ENCODE assay signal across 8 mouse cellular contexts in genomic region chr2:132292083-132292482, GRCm38 (mm10). TPM values are rescaled to one million over a fixed set of nuclear protein-coding genes. Genes with fewer than 3 reads are reported as not detected.
DNase-seq lines count a peak whose midpoint lies in the region; ATAC-seq lines count a peak whose summit lies in the region.

No protein-coding gene starts in this region.

- no peaks in the 10 kb centered on the region for H3K9me3 ChIP-seq in neural tube, embryonic 12.5 days
- 0 out of 2 replicates have a peak, but pooled peaks cover 1% of the 10 kb centered on the region for H3K9me3 ChIP-seq in neural tube, embryonic 15.5 days (replicated peaks)
- no peaks in the 10 kb centered on the region for H3K9me3 ChIP-seq in heart, embryonic 14.5 days (ENCODE audit: control insufficient read depth, low read length)
- no peaks in the 10 kb centered on the region for H3K9me3 ChIP-seq in midbrain, embryonic 14.5 days (ENCODE audit: control insufficient read depth, low read length)

- peak; percentile 36; the same call in 1 of the 2 replicates for ATAC-seq in neural tube, embryonic 12.5 days (ENCODE audit: low FRiP score, low read depth)
- no peak for ATAC-seq in neural tube, embryonic 15.5 days (ENCODE audit: low FRiP score)
- 0 out of 2 replicates have a peak, but pooled peaks have one; percentile 41 for ATAC-seq in heart, embryonic 14.5 days (ENCODE audit: insufficient number of reproducible peaks, insufficient read depth, low FRiP score, low read depth)
- no peak for ATAC-seq in midbrain, embryonic 14.5 days (ENCODE audit: low FRiP score, low TSS enrichment)

- no peak overlapping the region for H3K9ac ChIP-seq in neural tube, embryonic 12.5 days
- H3K9ac ChIP-seq in neural tube, embryonic 15.5 days (replicated peaks), result no peak overlapping the region
- H3K9ac ChIP-seq in heart, embryonic 14.5 days (ENCODE audit: low read length), result no peak overlapping the region
- H3K9ac ChIP-seq in midbrain, embryonic 14.5 days (replicated peaks; ENCODE audit: low read length), result no peak overlapping the region

- H3K36me3 ChIP-seq in neural tube, embryonic 12.5 days, result peaks cover 26% of the 10 kb centered on the region
- H3K36me3 ChIP-seq in neural tube, embryonic 15.5 days, result peaks cover 23% of the 10 kb centered on the region
- peaks cover 30% of the 10 kb centered on the region for H3K36me3 ChIP-seq in heart, embryonic 14.5 days (ENCODE audit: control insufficient read depth, insufficient read depth, low read length)
- peaks cover 32% of the 10 kb centered on the region for H3K36me3 ChIP-seq in midbrain, embryonic 14.5 days (ENCODE audit: control insufficient read depth, insufficient read depth, low read length)

- DNase-seq in cerebellum, adult 9-11 months, result peak; percentile 82
- DNase-seq in midbrain, embryonic 14.5 days, result peak; percentile 38
- DNase-seq in kidney, adult 9 months, result no peak
- DNase-seq in urinary bladder, postnatal 14 days (ENCODE audit: low spot score), result no peak
- no peak for DNase-seq in embryo, embryonic 10 days (ENCODE audit: low spot score)

- H3K4me2 ChIP-seq in neural tube, embryonic 12.5 days (replicated peaks), result no peak overlapping the region
- H3K4me2 ChIP-seq in neural tube, embryonic 15.5 days, result no peak overlapping the region
- peak overlapping the region; percentile 23 for H3K4me2 ChIP-seq in heart, embryonic 14.5 days (ENCODE audit: low read length)
- H3K4me2 ChIP-seq in midbrain, embryonic 14.5 days (ENCODE audit: low read length), result no peak overlapping the region

- H3K4me3 ChIP-seq in neural tube, embryonic 12.5 days, result no peak overlapping the region
- H3K4me3 ChIP-seq in neural tube, embryonic 15.5 days (replicated peaks), result no peak overlapping the region
- H3K4me3 ChIP-seq in heart, embryonic 14.5 days (ENCODE audit: control insufficient read depth in 1 of 2, insufficient read depth in 1 of 2, low read depth in 1 of 2, low read length in 2 of 2), result no peak overlapping the region
- H3K4me3 ChIP-seq in midbrain, embryonic 14.5 days (replicated peaks; ENCODE audit: low read depth, low read length), result no peak overlapping the region

- H3K27me3 ChIP-seq in neural tube, embryonic 12.5 days (replicated peaks), result no peaks in the 10 kb centered on the region
- H3K27me3 ChIP-seq in neural tube, embryonic 15.5 days (replicated peaks), result no peaks in the 10 kb centered on the region
- H3K27me3 ChIP-seq in heart, embryonic 14.5 days (ENCODE audit: control insufficient read depth, insufficient read depth, low read length), result no peaks in the 10 kb centered on the region
- no peaks in the 10 kb centered on the region for H3K27me3 ChIP-seq in midbrain, embryonic 14.5 days (ENCODE audit: control insufficient read depth, insufficient read depth, low read length)

- no peak overlapping the region for H3K27ac ChIP-seq in neural tube, embryonic 12.5 days
- H3K27ac ChIP-seq in neural tube, embryonic 15.5 days (replicated peaks), result no peak overlapping the region
- H3K27ac ChIP-seq in heart, embryonic 14.5 days (replicated peaks in 1 of 2; ENCODE audit: control insufficient read depth in 1 of 2, insufficient read depth in 1 of 2, low read depth in 2 of 2, low read length in 2 of 2), result peak overlapping the region; percentile 66 to 70
- no peak overlapping the region for H3K27ac ChIP-seq in midbrain, embryonic 14.5 days (replicated peaks; ENCODE audit: low read depth, low read length)

- H3K4me1 ChIP-seq in neural tube, embryonic 12.5 days, result peaks cover 17% of the 10 kb centered on the region
- H3K4me1 ChIP-seq in neural tube, embryonic 15.5 days, result peaks cover 19% of the 10 kb centered on the region
- H3K4me1 ChIP-seq in heart, embryonic 14.5 days (ENCODE audit: control insufficient read depth in 2 of 2, insufficient read depth in 2 of 2, low read length in 2 of 2), result peaks cover 21 to 36% of the 10 kb centered on the region in 2 experiments
- H3K4me1 ChIP-seq in midbrain, embryonic 14.5 days (ENCODE audit: control insufficient read depth, insufficient read depth, low read length), result peaks cover 15% of the 10 kb centered on the region

- WGBS in neural tube, embryonic 12.5 days, result 34% methylated on average over 4 of the region's 4 CpGs
- WGBS in neural tube, embryonic 15.5 days, result 40% methylated on average over 4 of the region's 4 CpGs
- WGBS in heart, embryonic 14.5 days, result under 1% methylated on average over 4 of the region's 4 CpGs
- 20% methylated on average over 4 of the region's 4 CpGs for WGBS in midbrain, embryonic 14.5 days

RNA-seq across cellular contexts. Expression of gene Cds2, which starts 29.1 kb away (rescaled TPM):
- polyA plus RNA-seq in neural tube, embryonic 12.5 days (2016; fragmentation: Nextera tagmentation; extraction: Ambion mirVana), result 42.9 and 47.6 TPM in 2 replicates
- 49.4 and 57.8 TPM in 2 replicates for polyA plus RNA-seq in neural tube, embryonic 15.5 days (2015; fragmentation: Nextera tagmentation; extraction: Ambion mirVana)
- 16.1 and 21.3 TPM in 2 replicates for polyA plus RNA-seq in heart, embryonic 14.5 days (2014; fragmentation: Nextera tagmentation; extraction: Ambion mirVana)
- 44.7 and 65.1 TPM in 2 replicates for polyA plus RNA-seq in midbrain, embryonic 14.5 days (2014; fragmentation: Nextera tagmentation; extraction: Ambion mirVana)

RNA-seq across cellular contexts. Expression of gene Pcna, which starts 39.0 kb away (rescaled TPM):
- 189 and 190 TPM in 2 replicates for polyA plus RNA-seq in neural tube, embryonic 12.5 days (2016; fragmentation: Nextera tagmentation; extraction: Ambion mirVana)
- 98.3 and 150 TPM in 2 replicates for polyA plus RNA-seq in neural tube, embryonic 15.5 days (2015; fragmentation: Nextera tagmentation; extraction: Ambion mirVana)
- 162 and 171 TPM in 2 replicates for polyA plus RNA-seq in heart, embryonic 14.5 days (2014; fragmentation: Nextera tagmentation; extraction: Ambion mirVana)
- 116 and 129 TPM in 2 replicates for polyA plus RNA-seq in midbrain, embryonic 14.5 days (2014; fragmentation: Nextera tagmentation; extraction: Ambion mirVana)

RNA-seq across cellular contexts. Expression of gene Tmem230, which starts 44.5 kb away (rescaled TPM):
- polyA plus RNA-seq in neural tube, embryonic 12.5 days (2016; fragmentation: Nextera tagmentation; extraction: Ambion mirVana), result 54.3 and 59.6 TPM in 2 replicates
- 40.8 and 42.8 TPM in 2 replicates for polyA plus RNA-seq in neural tube, embryonic 15.5 days (2015; fragmentation: Nextera tagmentation; extraction: Ambion mirVana)
- 39.4 and 46.7 TPM in 2 replicates for polyA plus RNA-seq in heart, embryonic 14.5 days (2014; fragmentation: Nextera tagmentation; extraction: Ambion mirVana)
- polyA plus RNA-seq in midbrain, embryonic 14.5 days (2014; fragmentation: Nextera tagmentation; extraction: Ambion mirVana), result 43.8 and 51.3 TPM in 2 replicates

Comparison
In these comparisons a context has a peak if more than half of its experiments do, and no peak if none do; other contexts are left out.
1. ATAC-seq: peak in neural tube, embryonic 12.5 days (single experiment) and heart, embryonic 14.5 days (single experiment); none in neural tube, embryonic 15.5 days (single experiment) and midbrain, embryonic 14.5 days (single experiment).
2. H3K27ac ChIP-seq: peak in heart, embryonic 14.5 days (2 of 2); none in neural tube, embryonic 12.5 days (single experiment), neural tube, embryonic 15.5 days (single experiment) and midbrain, embryonic 14.5 days (single experiment).
3. DNase-seq: peak in cerebellum, adult 9-11 months (single experiment) and midbrain, embryonic 14.5 days (single experiment); none in kidney, adult 9 months (single experiment), urinary bladder, postnatal 14 days (single experiment) and embryo, embryonic 10 days (single experiment).